Mouse (Mus musculus) brain, embryonic 14.5 days (tissue): ENCODE results near the gene Tada2b.

Experiments used
- CTCF ChIP-seq: fragments of 200-500 bp; IDR thresholded peaks from 2 replicates; pipeline ENCODE4 v1.5.1; 2012; ENCODE audit warnings: inconsistent platforms, mild to moderate bottlenecking, moderate library complexity, borderline replicate concordance; ENCODE audit not compliant: insufficient read depth, insufficient read length; ENCODE audit errors: extremely low read depth
- POLR2A ChIP-seq: fragments of 200-500 bp; IDR thresholded peaks from 2 replicates; pipeline ENCODE4 v1.6.1; 2012; ENCODE audit warnings: mild to moderate bottlenecking, inconsistent platforms, borderline replicate concordance; ENCODE audit not compliant: poor library complexity, insufficient read depth, insufficient read length, severe bottlenecking; ENCODE audit errors: extremely low read depth

DNA sequence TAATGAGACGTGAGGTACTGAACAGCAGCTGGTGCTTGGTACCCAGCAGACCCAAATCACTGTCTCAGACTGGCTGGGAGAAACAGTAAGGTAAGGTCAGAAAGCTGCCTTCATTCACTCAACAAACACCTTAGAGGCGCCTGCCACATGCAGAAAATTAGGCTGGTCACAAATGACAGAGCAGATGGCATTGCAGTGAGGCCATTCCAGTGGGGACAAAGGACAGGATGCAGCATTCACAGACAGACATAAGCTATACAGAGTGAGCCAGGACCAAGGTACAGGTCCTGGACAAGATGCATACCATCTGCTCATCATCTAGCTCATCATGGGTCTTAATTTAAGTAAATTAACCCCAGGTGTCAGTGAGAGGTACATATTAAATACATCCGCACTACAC lies 33.5 kb upstream of the Tada2b start:
- TF ChIP-seq CTCF (no peak), POLR2A (no peak)
